Mouse (Mus musculus) lung, embryonic 15.5 days (tissue): Measurements from ENCODE around the gene Cela3b. TPM values are rescaled to one million over a fixed set of nuclear protein-coding genes. Genes with fewer than 3 reads are reported as not detected.
"Not testable (repeated sequence)": the region's sequence is repeated elsewhere in the genome, so short reads cannot be mapped to it uniquely, and the experiment has no call there.

Source experiments
- ATAC-seq: fragments of 200-750 bp; cut with Nextera tagmentation; 2 replicates; pipeline ENCODE4 v1.8.0; 2017; ENCODE audit warnings: moderate number of reproducible peaks, borderline replicate concordance; ENCODE audit not compliant: low FRiP score, low TSS enrichment; ENCODE audit errors: extremely low read depth
- H3K27ac ChIP-seq: fragments of 300-500 bp; sonication (generic); 2 replicates; pipeline ENCODE4 v1.5.1; 2015; ENCODE audit warnings: moderate library complexity, mild to moderate bottlenecking, inconsistent platforms
- H3K27me3 ChIP-seq: fragments of 300-500 bp; sonication (generic); 2 replicates; pipeline ENCODE4 v1.6.1; 2015; ENCODE audit warnings: inconsistent platforms
- H3K36me3 ChIP-seq: fragments of 300-500 bp; sonication (generic); 2 replicates; pipeline ENCODE4 v1.6.1; 2015; ENCODE audit warnings: inconsistent platforms
- H3K4me1 ChIP-seq: fragments of 300-500 bp; sonication (generic); 2 replicates; pipeline ENCODE4 v1.6.1; 2015; ENCODE audit warnings: inconsistent platforms
- H3K4me2 ChIP-seq: fragments of 300-500 bp; sonication (generic); 2 replicates; pipeline ENCODE4 v1.6.1; 2015; ENCODE audit warnings: inconsistent platforms, mild to moderate bottlenecking, moderate library complexity
- H3K4me3 ChIP-seq: fragments of 300-500 bp; sonication (generic); 2 replicates; pipeline ENCODE4 v1.5.1; 2015; ENCODE audit warnings: mild to moderate bottlenecking, inconsistent platforms
- H3K9ac ChIP-seq: fragments of 300-500 bp; sonication (generic); 2 replicates; pipeline ENCODE4 v1.6.1; 2015; ENCODE audit warnings: inconsistent platforms
- H3K9me3 ChIP-seq: fragments of 300-500 bp; sonication (generic); 2 replicates; pipeline ENCODE4 v1.6.1; 2016; ENCODE audit warnings: inconsistent platforms
- WGBS: fragments of 180-500 bp; shearing (Covaris S2); methylation state at CpG from one replicate; pipeline ENCODE4 v1.1.7; 2015; 5-methylcytosine and 5-hydroxymethylcytosine counted together
- polyA plus RNA-seq: library from polyadenylated mRNA; unstranded; fragments of >200 nt; fragmentation: Nextera tagmentation; extraction: Ambion mirVana; gene quantifications from 2 replicates; pipeline ENCODE4 v1.2.1, GENCODE M21; 2015

Gene Cela3b
- polyA plus RNA-seq, 1 experiment from 2014 or later: 0.16 TPM

DNA sequence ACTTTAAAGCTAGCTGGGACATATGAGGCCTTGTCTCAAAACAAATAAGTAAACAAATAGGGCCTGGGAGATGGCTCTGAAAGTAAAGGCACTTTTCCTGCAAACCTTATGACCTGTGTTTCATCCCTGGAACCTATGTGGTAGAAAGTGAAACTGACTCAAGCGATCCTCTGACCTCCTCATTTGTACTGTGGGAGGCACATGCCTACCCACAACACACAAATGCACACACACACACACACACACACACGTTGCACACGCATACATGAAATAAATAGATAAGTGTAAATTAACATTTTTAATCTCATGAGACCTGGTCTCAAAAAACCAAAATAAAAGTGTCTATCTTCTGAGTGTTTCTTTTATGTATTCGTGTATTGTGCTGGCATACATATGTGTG, 15.5 kb upstream of the Cela3b start:
- no peaks in the 10 kb centered on the region for H3K27me3 ChIP-seq
- no peaks in the 10 kb centered on the region for H3K36me3 ChIP-seq
- WGBS: 86% methylated on average over 4 of the region's 4 CpGs
- H3K9ac ChIP-seq: no peak overlapping the region
- peaks cover 22% of the 10 kb centered on the region for H3K4me1 ChIP-seq
- no peak for ATAC-seq
- no peak overlapping the region for H3K27ac ChIP-seq
- no peaks in the 10 kb centered on the region for H3K9me3 ChIP-seq
- H3K4me3 ChIP-seq: no peak overlapping the region
- no peak overlapping the region for H3K4me2 ChIP-seq

DNA sequence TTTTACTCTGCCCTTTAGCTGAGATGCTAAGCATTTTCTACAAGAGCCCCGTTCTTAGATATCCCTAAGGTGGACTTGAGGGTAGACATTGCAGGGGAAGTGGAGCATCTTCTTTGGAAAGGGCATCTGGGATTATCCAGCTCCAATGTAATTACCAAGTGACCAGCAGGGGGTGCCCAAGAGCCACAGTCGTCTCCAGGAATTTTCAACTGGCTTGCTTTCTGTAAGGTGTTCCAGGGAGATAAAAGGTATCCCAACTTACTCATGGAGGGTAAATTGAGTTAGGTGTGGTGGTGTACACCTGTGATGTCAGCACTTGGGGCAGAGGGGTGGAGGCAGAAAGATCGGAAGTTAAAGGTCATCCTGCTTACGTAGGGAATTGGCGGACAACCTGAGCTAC, 13.3 kb upstream of the Cela3b start:
- no peak overlapping the region for H3K4me3 ChIP-seq
- WGBS: 7% methylated on average over 5 of the region's 5 CpGs
- ATAC-seq: no peak
- H3K4me2 ChIP-seq: no peak overlapping the region
- no peaks in the 10 kb centered on the region for H3K9me3 ChIP-seq
- H3K36me3 ChIP-seq: no peaks in the 10 kb centered on the region
- H3K27ac ChIP-seq: no peak overlapping the region
- peaks cover 17% of the 10 kb centered on the region for H3K4me1 ChIP-seq
- no peak overlapping the region for H3K9ac ChIP-seq
- H3K27me3 ChIP-seq: no peaks in the 10 kb centered on the region

DNA sequence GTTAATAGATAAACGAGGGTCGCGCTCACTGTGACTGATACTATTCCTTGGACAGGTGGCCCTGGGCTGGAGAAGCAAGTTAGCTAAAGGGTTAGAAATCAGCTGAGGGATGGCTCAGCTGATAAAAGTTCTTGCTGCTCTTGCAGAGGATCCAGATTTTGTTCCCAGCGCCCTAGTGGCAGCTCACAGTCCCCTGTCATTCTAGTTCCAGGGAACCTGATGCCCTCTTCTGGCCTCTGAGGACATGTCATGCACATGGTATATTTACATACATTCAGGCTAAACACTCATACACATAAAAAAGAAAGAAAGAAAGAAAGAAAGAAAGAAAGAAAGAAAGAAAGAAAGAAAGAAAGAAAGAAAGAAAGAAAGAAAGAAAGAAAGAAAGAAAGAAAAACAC, 11.0 kb upstream of the Cela3b start:
- Histone ChIP-seq H3K4me3 (no peak overlapping the region), H3K27ac (no peak overlapping the region), H3K36me3 (no peaks in the 10 kb centered on the region), H3K27me3 (no peaks in the 10 kb centered on the region), H3K4me2 (no peak overlapping the region), H3K9ac (no peak overlapping the region), H3K9me3 (no peaks in the 10 kb centered on the region), H3K4me1 (0 out of 2 replicates have a peak, but pooled peaks cover 5% of the 10 kb centered on the region)
- no peak for ATAC-seq
- WGBS: 78% methylated on average over 4 of the region's 4 CpGs

DNA sequence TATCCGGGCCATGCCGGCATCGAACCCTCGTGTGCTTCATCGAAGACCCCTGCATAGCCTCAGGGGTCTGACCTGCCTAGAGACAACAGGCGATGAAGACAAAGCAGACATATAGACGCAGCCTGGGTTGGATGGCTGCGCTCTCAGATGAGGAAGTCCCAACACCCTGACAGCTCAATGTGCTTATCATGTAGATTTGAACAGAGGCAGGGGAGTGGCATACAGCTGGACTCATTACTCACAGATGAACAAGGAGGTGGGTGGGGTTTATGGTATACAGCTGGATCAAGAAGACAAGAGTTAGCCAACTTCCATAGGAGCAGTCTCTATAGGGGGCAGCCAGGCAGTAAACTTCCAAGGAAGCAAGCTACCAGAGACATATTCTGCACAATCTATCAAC, 8.5 kb upstream of the Cela3b start:
- no peaks in the 10 kb centered on the region for H3K27me3 ChIP-seq
- peak; percentile 14; the same call in 1 of the 2 replicates for ATAC-seq
- no peak overlapping the region for H3K9ac ChIP-seq
- H3K36me3 ChIP-seq: no peaks in the 10 kb centered on the region
- H3K27ac ChIP-seq: no peak overlapping the region
- H3K4me3 ChIP-seq: no peak overlapping the region
- no peaks in the 10 kb centered on the region for H3K9me3 ChIP-seq
- 80% methylated on average over 8 of the region's 8 CpGs for WGBS
- H3K4me1 ChIP-seq: 0 out of 2 replicates have a peak, but pooled peaks cover 2% of the 10 kb centered on the region
- H3K4me2 ChIP-seq: no peak overlapping the region

DNA sequence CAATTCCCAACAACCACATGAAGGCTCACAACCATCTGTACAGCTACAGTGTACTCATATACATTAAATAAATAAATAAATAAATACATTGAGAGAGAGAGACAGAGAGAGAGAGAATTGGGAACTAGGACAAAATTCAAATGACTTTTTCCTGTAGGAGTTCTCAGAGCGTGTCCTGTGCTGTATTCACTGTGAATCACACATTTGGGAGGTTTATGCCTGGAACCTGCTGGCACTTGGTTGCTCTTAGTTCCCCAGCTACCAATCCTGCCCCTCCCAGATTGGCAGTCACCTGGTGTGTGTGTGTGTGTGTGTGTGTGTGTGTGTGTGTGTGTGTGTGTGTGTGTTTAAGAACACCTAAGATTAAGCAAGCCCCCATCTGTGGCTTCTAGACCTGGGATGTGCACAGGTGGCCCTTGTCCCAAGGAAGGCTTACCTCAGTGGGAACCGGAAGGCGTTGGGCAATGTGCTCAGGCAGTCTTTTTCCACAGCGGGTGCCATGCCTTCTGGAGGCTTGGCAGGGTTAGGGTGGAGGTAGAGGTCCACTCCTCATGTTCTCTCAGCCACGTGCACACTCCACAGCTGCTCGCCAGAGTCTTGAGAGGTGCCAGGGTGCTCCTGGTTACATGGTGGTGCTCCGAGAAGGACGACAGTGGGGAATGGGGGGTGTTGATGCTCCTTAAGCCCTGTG, 6.8 kb upstream of the Cela3b start:
- Histone ChIP-seq H3K27ac (no peak overlapping the region), H3K9me3 (no peaks in the 10 kb centered on the region), H3K4me3 (no peak overlapping the region), H3K4me1 (no peaks in the 10 kb centered on the region), H3K27me3 (no peaks in the 10 kb centered on the region), H3K4me2 (no peak overlapping the region), H3K9ac (no peak overlapping the region), H3K36me3 (no peaks in the 10 kb centered on the region)
- 85% methylated on average over 8 of the region's 8 CpGs for WGBS
- no peak for ATAC-seq

DNA sequence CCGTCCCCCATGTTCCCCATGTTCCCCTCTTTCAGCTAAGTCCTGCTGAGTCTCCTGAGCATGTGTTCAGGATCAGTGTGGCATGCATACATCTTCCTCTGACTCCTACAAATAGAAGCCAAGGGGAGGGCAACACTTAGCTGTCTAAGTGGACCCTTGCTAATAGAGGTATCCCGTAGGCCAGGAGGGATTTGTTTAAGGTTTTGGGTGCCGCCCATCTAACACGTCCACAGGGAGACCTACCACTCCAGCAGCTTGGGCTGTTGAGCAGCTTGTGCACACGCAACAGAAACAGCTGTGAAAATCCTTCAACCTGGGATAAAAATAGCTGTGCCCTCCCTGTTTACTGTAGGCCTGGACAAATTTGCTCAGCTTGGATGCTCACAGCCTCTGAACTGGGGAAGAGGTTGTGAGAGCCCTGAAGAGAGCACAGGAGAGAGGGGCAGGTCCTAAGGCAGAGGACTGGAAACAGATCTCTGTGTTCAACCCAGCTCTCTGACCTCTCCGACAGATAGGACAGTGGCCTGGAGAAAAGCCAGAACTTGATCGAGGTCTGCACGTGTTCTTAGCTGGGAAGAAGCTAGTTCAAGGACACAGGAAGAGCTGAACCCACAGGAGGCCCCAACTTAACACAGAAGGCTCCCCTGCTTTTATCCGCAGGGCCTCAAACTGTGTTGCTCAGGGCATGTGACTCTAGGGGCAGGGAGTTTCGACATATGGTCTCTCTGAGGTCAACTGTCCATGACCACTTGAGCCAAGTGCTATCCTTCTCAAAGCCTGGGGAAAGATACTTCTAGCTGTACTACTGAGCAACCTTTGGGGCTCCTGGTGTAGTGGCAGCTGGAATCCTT, 2.6 kb upstream of the Cela3b start:
- H3K4me1 ChIP-seq, H3K36me3 ChIP-seq, H3K27me3 ChIP-seq, H3K4me3 ChIP-seq, H3K4me2 ChIP-seq, ATAC-seq, H3K27ac ChIP-seq, H3K9ac ChIP-seq, H3K9me3 ChIP-seq: not testable (repeated sequence)
- WGBS: 52% methylated on average over 10 of the region's 10 CpGs

DNA sequence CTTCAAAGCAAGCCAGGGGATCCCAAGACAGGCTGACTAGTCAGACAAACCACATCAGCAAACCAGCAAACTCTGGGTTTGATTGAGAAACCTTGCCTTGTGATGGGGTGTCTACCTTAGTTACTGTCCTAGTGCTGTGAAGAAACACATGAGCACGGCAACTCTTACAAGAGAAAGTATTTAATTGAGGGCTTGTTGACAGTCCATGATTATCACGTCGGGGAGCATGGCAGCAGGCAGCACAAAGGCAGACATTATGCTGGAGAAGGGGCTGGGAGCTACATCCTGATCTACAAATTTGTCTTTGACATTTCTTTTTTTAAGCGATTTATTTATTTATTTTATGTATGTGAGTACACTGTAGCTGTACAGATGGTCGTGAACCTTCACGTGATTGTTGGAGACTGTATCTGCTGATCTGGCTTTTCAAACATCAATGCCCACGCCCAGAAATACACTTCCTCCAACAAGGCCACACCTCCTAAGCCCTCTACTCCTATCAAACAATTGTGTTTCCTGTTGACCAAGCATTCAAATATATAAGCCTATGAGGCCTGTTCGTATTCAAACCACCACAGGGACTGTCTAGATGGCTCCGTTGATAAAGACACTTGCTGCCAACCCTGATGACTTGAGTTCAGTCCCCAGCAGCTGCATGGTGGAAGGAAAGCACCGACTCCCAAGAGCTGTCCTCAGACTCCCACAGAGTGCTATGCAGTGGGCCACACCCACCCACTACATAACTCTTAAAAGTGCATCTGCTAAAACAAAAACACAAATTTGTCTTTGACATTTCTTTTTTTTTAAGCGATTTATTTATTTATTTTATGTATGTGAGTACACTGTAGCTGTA, 12.4 kb downstream of the Cela3b start:
- Histone ChIP-seq H3K27me3 (no peaks in the 10 kb centered on the region), H3K4me2 (no peak overlapping the region), H3K27ac (no peak overlapping the region), H3K4me3 (no peak overlapping the region), H3K9me3 (no peaks in the 10 kb centered on the region), H3K36me3 (no peaks in the 10 kb centered on the region), H3K9ac (no peak overlapping the region), H3K4me1 (no peaks in the 10 kb centered on the region)
- ATAC-seq: no peak
- 62% methylated on average over 11 of the region's 11 CpGs for WGBS

DNA sequence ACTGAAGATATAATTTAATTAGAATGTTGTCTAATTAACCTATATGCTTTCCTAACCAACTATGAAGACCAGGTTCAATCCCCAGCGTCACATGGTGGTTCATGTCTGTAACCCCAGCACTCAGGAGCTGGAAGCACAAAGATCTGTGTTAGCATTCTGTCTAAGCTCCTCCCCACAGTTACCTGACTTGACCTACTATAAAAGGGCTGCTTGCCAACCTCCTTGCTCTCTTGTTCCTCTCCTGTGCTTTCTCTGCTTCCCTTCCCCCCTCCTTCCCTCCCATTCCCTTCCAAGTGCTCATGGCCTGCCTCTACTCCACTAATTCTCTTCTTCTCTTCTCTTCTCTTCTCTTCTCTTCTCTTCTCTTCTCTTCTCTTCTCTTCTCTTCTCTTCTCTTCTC, 15.4 kb downstream of the Cela3b start:
- Histone ChIP-seq H3K9me3 (no peaks in the 10 kb centered on the region), H3K27me3 (no peaks in the 10 kb centered on the region), H3K4me3 (no peak overlapping the region), H3K9ac (no peak overlapping the region), H3K4me2 (no peak overlapping the region), H3K4me1 (no peaks in the 10 kb centered on the region), H3K27ac (no peak overlapping the region), H3K36me3 (no peaks in the 10 kb centered on the region)
- ATAC-seq: no peak
- 69% methylated on average over 1 of the region's 1 CpGs for WGBS

DNA sequence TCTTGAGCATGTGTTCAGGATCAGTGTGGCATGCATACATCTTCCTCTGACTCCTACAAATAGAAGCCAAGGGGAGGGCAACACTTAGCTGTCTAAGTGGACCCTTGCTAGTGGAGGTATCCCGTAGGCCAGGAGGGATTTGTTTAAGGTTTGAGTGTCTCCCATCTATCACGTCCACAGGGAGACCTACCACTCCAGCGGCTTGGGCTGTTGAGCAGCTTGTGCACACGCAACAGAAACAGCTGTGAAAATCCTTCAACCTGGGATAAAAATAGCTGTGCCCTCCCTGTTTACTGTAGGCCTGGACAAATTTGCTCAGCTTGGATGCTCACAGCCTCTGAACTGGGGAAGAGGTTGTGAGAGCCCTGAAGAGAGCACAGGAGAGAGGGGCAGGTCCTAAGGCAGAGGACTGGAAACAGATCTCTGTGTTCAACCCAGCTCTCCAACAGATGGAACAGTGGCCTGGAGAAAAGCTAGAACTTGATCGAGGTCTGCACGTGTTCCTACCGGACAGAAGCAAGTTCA, 18.1 kb downstream of the Cela3b start:
- H3K9ac ChIP-seq, H3K4me2 ChIP-seq, H3K36me3 ChIP-seq, H3K9me3 ChIP-seq, H3K27ac ChIP-seq, H3K27me3 ChIP-seq, H3K4me1 ChIP-seq, ATAC-seq, H3K4me3 ChIP-seq: not testable (repeated sequence)
- 56% methylated on average over 7 of the region's 7 CpGs for WGBS

DNA sequence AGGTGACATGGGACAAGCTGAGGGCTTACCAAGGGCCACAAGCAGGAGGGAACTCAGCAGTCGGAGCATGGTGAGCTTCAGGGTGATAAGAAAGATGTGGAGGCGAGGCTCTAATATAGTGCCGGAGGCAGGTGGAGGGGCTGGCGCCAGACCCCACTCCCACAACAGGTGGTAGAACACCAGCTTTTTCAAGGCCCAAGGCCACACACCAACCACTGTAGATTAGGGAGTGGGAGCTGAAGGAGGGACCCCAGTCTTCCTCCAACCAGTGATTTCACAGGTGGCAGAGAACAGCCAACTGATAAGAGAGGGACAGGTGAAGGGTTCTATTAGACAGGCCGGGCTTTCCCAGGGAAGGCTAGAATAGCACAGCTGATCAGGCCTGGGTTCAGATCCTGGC, 20.6 kb downstream of the Cela3b start, which contains the start of gene Cela3a:
Gene Cela3a (minus strand): TSS at position 101 of the 400 bp plus-strand sequence.
- no peak within 1 kb of the TSS for H3K9ac ChIP-seq
- no peak within 1 kb of the TSS for H3K27ac ChIP-seq
- H3K4me2 ChIP-seq: no peak within 1 kb of the TSS
- no peaks in the 10 kb centered on the region for H3K36me3 ChIP-seq
- no peaks in the 10 kb centered on the region for H3K4me1 ChIP-seq
- WGBS: 80% methylated on average over 5 of the region's 5 CpGs
- no peak within 1 kb of the TSS for H3K4me3 ChIP-seq
- H3K9me3 ChIP-seq: no peaks in the 10 kb centered on the region
- H3K27me3 ChIP-seq: no peaks in the 10 kb centered on the region
- ATAC-seq: no peak

DNA sequence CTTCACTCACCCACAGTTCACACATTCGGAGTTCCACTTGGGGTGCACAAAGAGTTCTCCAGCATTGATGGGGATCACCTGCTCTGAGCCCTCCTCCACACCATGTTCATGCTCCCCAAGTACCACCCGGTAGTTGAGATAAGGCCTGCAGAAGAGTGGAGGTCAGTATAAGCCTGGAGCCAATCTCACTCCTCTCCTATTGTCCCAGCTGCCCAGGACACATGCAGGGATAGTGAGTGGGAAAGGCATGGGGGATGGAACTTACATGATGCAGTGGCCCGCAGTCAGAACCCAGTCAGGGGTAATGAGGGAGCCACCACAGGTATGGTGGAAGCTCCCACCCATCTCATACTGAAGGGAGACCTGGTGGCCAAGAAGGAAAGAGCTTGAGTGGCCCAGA, 24.8 kb downstream of the Cela3b start:
- H3K4me1 ChIP-seq: no peaks in the 10 kb centered on the region
- H3K4me3 ChIP-seq: no peak overlapping the region
- H3K9me3 ChIP-seq: no peaks in the 10 kb centered on the region
- no peak overlapping the region for H3K4me2 ChIP-seq
- no peak overlapping the region for H3K27ac ChIP-seq
- 82% methylated on average over 3 of the region's 3 CpGs for WGBS
- no peaks in the 10 kb centered on the region for H3K36me3 ChIP-seq
- ATAC-seq: no peak
- H3K27me3 ChIP-seq: no peaks in the 10 kb centered on the region
- H3K9ac ChIP-seq: no peak overlapping the region
